Mouse (Mus musculus) thymus, adult 2 months (tissue): Measurements from ENCODE around the gene Gm26657. TPM values are rescaled to one million over a fixed set of nuclear protein-coding genes. Genes with fewer than 3 reads are reported as not detected.

Experiments
- DNase-seq: peaks from one replicate; pipeline ENCODE4 v3.0.0; 2021
- H3K27ac ChIP-seq: fragments of 200-500 bp; 2 replicates; pipeline ENCODE4 v1.5.1; 2012; ENCODE audit warnings: low read length, control low read depth; ENCODE audit not compliant: control insufficient read depth, insufficient read depth
- H3K27me3 ChIP-seq: fragments of 200-500 bp; 2 replicates; pipeline ENCODE4 v1.6.1; 2012; ENCODE audit warnings: mild to moderate bottlenecking, low read length, moderate library complexity, mixed read lengths; ENCODE audit not compliant: control insufficient read depth, insufficient read depth
- H3K36me3 ChIP-seq: fragments of 200-500 bp; 2 replicates; pipeline ENCODE4 v1.6.1; 2012; ENCODE audit warnings: mild to moderate bottlenecking, low read length, moderate library complexity; ENCODE audit not compliant: control insufficient read depth, insufficient read depth
- H3K4me1 ChIP-seq: fragments of 200-500 bp; replicated peaks from 2 replicates; pipeline ENCODE4 v1.6.1; 2012; ENCODE audit warnings: low read length; ENCODE audit not compliant: control insufficient read depth, insufficient read depth
- H3K4me3 ChIP-seq: fragments of 200-500 bp; 2 replicates; pipeline ENCODE4 v1.5.1; 2012; ENCODE audit warnings: mild to moderate bottlenecking, low read length, control low read depth, moderate library complexity; ENCODE audit not compliant: control insufficient read depth, insufficient read depth
- CTCF ChIP-seq: fragments of 200-500 bp; IDR thresholded peaks from 2 replicates; pipeline ENCODE4 v1.5.1; 2012; ENCODE audit warnings: mild to moderate bottlenecking, control low read depth, low read length, moderate library complexity, borderline replicate concordance; ENCODE audit not compliant: control insufficient read depth, poor library complexity, insufficient read depth; ENCODE audit errors: extremely low read depth
- POLR2A ChIP-seq: fragments of 200-500 bp; IDR thresholded peaks from 2 replicates; pipeline ENCODE4 v1.6.1; 2012; ENCODE audit warnings: mild to moderate bottlenecking, low read length, control low read depth, moderate library complexity; ENCODE audit not compliant: control insufficient read depth, poor library complexity, insufficient read depth; ENCODE audit errors: extremely low read depth
- WGBS: fragments of 180-500 bp; shearing (Covaris S2); methylation state at CpG from one replicate; pipeline ENCODE4 v1.1.7; 2018; 5-methylcytosine and 5-hydroxymethylcytosine counted together
- polyA plus RNA-seq: library from polyadenylated mRNA; depleted of rRNA; stranded (reverse); fragments of >200 nt; gene quantifications from 2 replicates; pipeline ENCODE4 v1.2.3, GENCODE M21; 2012; rRNA removed

The Gm26657 gene
- not detected in 2 replicates for polyA plus RNA-seq

DNA sequence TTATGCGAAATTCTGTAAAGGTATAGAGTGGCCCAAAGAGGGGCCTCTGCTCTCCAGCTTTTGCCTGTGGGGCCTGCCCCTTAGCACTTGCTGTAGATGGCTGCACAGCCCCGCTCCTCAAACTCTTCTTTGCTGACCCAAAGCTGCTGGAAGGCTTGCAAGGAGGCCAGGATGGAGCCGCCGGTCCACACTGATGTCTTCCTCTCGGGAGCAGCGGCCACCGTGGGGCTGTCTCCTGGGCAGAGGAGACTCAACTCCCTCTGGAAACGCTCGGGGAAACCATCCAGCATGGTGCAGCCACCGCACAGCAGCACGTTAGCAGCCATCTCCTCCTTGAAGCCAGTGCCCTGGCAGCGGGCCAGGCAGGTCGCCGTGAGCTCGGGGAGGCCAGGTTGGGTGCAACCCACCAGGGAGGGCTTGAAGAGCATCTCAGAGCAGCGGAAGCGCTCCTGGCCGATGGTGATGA is at the start of gene Gm26657:
Gene Gm26657 (plus strand): TSS at position 51 of the 466 bp plus-strand sequence.
- no peak within 1 kb of the TSS for H3K4me3 ChIP-seq
- H3K4me1 ChIP-seq: no peaks in the 10 kb centered on the region
- H3K36me3 ChIP-seq: no peaks in the 10 kb centered on the region
- no peak for DNase-seq
- TF ChIP-seq CTCF: no peak
- no peak for TF ChIP-seq POLR2A
- 92% methylated on average over 18 of the region's 18 CpGs for WGBS
- H3K27me3 ChIP-seq: no peaks in the 10 kb centered on the region
- no peak within 1 kb of the TSS for H3K27ac ChIP-seq

- no peak for DNase-seq
- Histone ChIP-seq H3K27me3 (no peaks in the 10 kb centered on the region), H3K4me3 (no peak overlapping the region), H3K4me1 (no peaks in the 10 kb centered on the region), H3K36me3 (no peaks in the 10 kb centered on the region), H3K27ac (no peak overlapping the region)
- TF ChIP-seq POLR2A (no peak), CTCF (no peak)
- WGBS: 90% methylated on average over 7 of the region's 7 CpGs
Measured at GRCm38 (mm10) chr4:56696401-56696800, 43.5 kb upstream of the Gm26657 start.

GRCm38 (mm10) chr4:56698671-56699070 is 41.2 kb upstream of the Gm26657 start:
- no peaks in the 10 kb centered on the region for H3K4me1 ChIP-seq
- H3K36me3 ChIP-seq: no peaks in the 10 kb centered on the region
- TF ChIP-seq POLR2A: no peak
- no peak for TF ChIP-seq CTCF
- H3K27ac ChIP-seq: no peak overlapping the region
- H3K27me3 ChIP-seq: no peaks in the 10 kb centered on the region
- WGBS: 56% methylated on average over 5 of the region's 5 CpGs
- no peak for DNase-seq
- H3K4me3 ChIP-seq: no peak overlapping the region

DNA sequence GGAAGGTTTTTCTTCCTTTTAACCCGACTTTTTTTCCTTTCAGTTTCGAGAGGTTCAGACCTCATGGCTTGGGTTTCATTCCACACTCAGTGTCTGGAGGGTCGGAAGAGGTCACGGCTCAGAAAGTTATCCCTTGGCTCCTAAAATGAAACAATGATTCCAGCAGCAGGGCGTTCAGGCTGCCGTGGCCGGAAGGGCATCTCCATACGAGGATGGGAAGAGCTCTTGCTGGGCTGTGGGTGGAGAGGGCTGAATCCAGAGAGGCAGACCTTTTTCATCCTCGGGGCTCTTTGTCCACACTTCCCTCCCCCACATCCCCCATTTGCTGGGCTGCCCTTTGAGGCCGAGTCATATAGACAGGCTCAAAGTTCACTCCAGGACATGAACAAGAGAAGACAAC is 37.6 kb upstream of the Gm26657 start:
- Histone ChIP-seq H3K27me3 (no peaks in the 10 kb centered on the region), H3K4me3 (no peak overlapping the region), H3K27ac (no peak overlapping the region), H3K36me3 (no peaks in the 10 kb centered on the region), H3K4me1 (no peaks in the 10 kb centered on the region)
- 56% methylated on average over 10 of the region's 10 CpGs for WGBS
- DNase-seq: no peak
- TF ChIP-seq POLR2A (no peak), CTCF (no peak)

DNA sequence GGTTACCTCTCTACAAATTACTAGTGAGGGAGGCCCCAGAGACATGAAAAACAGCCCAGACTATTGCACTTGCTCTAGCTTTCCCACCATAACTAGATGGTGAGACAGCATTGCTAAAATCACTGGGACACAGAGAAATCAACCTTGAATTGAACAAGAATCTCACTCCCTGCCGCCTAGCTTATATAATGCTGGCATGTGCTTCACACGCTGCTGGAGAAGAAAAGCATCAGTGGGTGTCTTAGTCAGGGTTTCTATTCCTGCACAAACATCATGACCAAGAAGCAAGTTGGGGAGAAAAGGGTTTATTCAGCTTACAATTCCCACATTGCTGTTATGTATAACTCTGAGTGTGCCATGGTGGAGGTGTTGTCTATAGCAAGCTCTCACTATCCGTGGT is 26.7 kb upstream of the Gm26657 start:
- Histone ChIP-seq H3K27me3 (no peaks in the 10 kb centered on the region), H3K4me3 (no peak overlapping the region), H3K27ac (no peak overlapping the region), H3K4me1 (no peaks in the 10 kb centered on the region), H3K36me3 (no peaks in the 10 kb centered on the region)
- WGBS: 93% methylated on average over 3 of the region's 3 CpGs
- TF ChIP-seq CTCF: no peak
- no peak for DNase-seq

GRCm38 (mm10) chr4:56716801-56717200 is 23.1 kb upstream of the Gm26657 start:
- Histone ChIP-seq H3K27me3 (no peaks in the 10 kb centered on the region), H3K4me1 (no peaks in the 10 kb centered on the region), H3K4me3 (no peak overlapping the region), H3K36me3 (no peaks in the 10 kb centered on the region), H3K27ac (no peak overlapping the region)
- no peak for TF ChIP-seq POLR2A
- no peak for TF ChIP-seq CTCF
- DNase-seq: no peak
- WGBS: 67% methylated on average over 5 of the region's 5 CpGs

DNA sequence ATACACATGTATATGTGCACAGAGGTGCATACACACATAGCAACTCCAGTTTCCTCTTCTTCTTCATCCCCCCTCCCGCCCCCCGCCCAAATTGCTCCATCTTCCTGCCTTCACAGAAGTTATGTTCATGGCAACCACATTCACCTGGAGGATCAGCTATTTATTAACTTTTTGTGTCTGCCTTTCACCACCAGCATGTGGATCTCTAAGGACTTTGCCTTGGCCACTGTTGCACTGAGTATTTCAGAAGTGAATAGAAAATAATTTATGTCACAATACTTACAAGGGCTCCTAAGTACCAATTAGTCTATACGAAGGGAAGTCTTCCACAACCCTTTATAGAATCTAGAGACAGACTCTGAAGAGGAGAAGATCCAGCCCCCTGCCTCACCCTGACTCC is 21.9 kb upstream of the Gm26657 start:
- H3K27ac ChIP-seq: no peak overlapping the region
- no peaks in the 10 kb centered on the region for H3K27me3 ChIP-seq
- no peaks in the 10 kb centered on the region for H3K4me1 ChIP-seq
- H3K4me3 ChIP-seq: no peak overlapping the region
- no peak for DNase-seq
- WGBS: 84% methylated on average over 3 of the region's 3 CpGs
- no peaks in the 10 kb centered on the region for H3K36me3 ChIP-seq
- no peak for TF ChIP-seq POLR2A
- TF ChIP-seq CTCF: no peak
